Mouse (Mus musculus) kidney, adult 18-20 months (tissue): ENCODE data around the gene Zfp933.
"Not testable (repeated sequence)": the region's sequence is repeated elsewhere in the genome, so short reads cannot be mapped to it uniquely, and the experiment has no call there.

Experiments used
- DNase-seq: peaks from one replicate; pipeline ENCODE4 v3.0.0; 2021

Gene Zfp933

DNA sequence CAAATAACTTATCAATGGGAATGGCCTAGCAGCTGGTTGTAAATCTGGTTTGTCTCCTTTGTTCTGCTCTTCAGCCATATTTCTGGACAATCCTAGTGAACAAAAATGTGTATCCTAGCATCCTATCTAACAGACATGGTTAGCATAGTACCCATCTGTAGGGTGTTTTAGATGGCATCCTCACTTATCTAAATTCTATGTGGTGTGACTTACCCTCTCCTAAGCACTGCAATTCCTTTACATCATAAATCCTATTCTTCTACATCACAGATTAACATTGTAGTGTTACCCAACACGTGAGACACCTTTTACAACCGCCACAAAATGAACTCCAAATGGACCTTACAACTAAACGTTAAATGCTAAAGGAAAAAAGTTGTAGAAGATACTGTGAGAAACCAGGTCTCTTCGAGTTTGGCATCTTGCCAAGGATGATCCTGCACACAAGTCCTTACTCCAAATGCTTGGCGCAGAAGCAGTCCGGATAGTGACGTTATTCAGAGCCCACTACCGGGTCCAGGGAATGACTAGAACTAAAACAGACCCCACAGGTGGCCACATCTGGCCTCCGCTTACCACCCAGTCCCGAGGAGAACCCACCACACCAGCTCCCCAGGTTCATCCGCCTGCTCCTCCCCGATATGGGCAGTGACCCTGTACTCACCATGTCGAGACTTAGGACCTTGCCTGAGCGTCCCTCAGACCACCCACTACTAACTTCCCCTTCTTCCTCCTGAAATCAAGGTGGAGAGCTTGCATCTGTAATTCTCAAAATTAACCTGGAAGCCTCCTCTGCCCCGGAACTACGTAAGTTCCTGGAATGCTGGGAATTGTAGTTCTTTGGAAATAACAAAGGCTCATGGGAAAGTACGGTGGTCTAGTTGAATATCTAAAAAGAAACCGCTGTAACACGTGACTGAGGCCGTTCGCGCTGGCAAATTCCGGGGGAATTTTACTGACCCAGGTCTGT lies at the start of gene Zfp933:
TSS of gene Zfp933 (minus strand) at position 753 of the 970 bp plus-strand sequence.
- DNase-seq = peak; percentile 77

- no peak for DNase-seq
These were observed 49.2 kb upstream of the Zfp933 start for GRCm38 (mm10) chr4:147897348-147897747.

GRCm38 (mm10) chr4:147896411-147896810 lies 48.2 kb upstream of the Zfp933 start:
- DNase-seq = no peak

DNA sequence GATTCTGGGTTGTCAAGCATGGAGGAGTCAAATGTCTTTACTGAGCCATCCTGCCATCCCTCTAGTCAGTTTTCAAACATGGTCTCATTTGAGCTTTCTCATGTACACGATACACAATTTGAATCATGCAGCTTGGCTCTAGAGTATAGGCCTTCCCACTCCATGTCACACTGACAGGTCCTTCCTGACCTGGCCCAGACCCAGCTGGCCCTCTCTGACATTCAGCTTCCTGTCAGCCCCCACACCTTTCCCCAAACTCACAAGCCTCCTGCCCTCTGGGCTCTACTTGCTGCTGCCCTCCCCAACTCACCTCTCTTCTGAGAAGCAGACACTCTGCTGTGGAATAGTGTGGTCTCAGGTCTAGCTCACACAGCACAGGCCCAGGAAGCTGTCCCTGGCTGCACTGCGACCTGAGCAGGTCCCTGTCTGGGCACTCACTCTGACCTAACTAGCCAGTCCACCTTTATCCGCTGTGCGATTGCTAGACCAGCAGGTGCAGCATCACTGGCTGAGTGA lies 47.7 kb upstream of the Zfp933 start:
- no peak for DNase-seq

DNA sequence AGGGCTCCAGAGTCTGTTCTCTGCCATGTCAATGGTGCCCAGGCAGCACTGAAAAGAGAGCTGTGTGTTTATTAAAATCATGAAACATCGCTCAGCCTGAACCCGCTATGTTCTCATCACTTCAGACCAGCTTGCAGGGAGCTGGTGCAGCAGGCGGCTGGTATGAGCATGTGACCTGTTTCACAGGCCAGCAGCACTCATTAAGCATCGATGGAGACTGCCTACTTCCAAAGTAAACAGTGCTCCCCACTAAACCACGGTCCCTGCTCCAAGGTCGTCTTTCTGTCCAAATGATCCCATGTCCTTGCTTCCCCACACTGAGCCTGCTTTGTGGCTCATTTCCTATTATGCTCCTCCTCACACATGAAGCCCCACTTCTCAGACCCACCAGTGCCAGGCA lies 42.2 kb upstream of the Zfp933 start:
- peak; percentile 24 for DNase-seq

DNA sequence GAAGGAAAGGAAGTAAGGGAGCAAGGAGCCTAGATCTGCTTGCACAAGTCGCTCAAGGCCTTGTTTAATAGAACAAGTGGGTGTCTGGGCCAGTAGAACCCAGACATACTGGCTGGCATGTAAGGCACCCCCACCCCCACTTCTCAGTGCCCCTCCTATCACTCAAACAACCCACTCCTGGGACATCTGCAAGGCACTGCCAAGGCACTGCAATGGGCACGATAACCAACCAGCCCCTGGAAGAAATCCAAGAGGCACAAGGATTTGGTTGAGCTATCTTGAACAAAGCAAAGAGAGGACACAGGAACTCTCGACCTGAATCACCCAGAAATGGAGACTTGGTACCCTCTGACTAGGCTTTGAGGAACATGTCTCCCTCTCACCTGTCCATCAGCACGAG lies 40.1 kb upstream of the Zfp933 start:
- DNase-seq = no peak

- DNase-seq = no peak
These were observed 39.1 kb upstream of the Zfp933 start for GRCm38 (mm10) chr4:147887277-147887676.

DNA sequence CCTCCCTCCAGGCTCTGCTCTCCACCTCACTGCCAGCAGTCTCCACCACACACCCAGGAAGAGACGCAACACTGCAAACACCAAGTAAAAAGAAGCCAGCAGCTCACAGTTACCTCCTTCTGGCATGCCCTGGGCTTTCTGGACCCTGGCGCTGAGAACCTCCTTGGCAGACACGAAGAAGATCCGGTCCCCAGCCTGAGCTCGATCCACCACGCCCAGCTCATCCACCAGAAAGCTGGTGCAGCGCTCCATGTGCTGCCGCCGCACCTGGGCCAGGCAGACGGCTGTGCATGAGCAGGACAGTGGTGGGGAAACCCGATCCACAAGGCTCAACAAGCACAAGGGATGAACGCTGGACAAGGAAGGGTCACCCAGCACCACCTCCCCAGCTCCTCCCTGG lies 38.0 kb upstream of the Zfp933 start:
- DNase-seq = no peak

DNA sequence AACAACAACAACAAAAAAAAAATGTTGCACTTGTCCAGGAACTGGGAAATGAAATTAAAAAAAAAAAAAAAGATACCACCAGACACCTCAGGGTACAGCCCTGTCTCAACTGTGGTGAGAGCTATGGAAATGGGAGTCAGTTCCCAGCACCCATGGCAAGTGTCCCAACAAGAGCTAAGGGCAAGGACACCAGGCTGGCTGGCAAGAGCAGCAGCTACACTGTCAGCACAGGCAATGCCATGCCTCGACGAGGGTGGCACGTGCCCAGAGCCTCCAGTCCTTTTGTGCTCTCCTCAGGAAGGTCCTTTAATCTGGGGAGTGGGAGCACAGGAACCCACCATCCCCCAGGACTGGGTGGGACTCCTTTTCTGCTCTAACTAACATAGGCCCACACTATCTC lies 36.0 kb upstream of the Zfp933 start:
- DNase-seq = no peak

GRCm38 (mm10) chr4:147883041-147883440 lies 34.9 kb upstream of the Zfp933 start:
- no peak for DNase-seq

GRCm38 (mm10) chr4:147881792-147882191 lies 33.6 kb upstream of the Zfp933 start:
- DNase-seq = no peak

- DNase-seq = no peak
These were observed 31.7 kb upstream of the Zfp933 start for GRCm38 (mm10) chr4:147879865-147880264.

DNA sequence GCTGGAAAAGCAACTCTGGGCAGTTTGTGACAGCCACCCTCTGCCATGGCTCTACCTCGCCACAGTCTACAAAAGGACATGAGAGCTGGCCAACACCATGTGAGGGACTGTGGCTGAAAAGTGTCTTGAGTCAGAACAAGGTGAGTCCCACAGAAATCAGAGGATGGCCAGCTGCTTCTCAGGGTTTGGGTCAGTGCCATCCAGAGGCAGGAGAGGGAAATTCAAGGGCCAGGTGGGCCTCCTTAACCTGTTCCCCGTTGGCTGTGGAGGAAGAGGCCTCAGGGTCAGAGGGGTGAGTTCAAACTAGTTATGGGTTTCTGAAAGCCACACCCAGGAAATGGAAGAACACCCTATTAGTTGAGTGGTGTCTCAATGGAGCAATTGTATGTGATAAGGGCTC lies 31.3 kb upstream of the Zfp933 start:
- DNase-seq = no peak

DNA sequence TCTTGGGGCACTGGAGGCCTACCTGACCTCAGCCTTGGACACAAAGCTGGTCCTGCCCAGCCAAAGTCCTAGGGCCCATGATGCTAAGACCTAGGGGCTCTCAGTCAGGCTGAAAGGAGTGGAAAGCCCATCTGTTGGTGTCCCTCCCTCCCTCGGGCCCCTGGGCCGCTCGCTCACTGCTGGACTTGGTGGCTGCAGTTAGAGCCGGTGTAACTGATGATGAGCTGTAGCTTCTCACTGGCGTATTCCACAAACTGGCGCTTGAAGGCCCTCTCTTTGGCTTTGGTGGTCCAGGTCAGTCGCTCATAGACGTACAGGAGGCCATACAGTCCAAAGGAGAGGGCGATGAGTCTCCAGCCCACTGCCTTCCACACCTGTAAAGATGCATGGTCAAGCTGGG lies 30.4 kb upstream of the Zfp933 start:
- DNase-seq = no peak

- DNase-seq = no peak
These were observed 27.8 kb upstream of the Zfp933 start for GRCm38 (mm10) chr4:147875852-147876575.

- DNase-seq = no peak
These were observed 21.1 kb upstream of the Zfp933 start for GRCm38 (mm10) chr4:147869238-147869637.

- peak; percentile 94 for DNase-seq
These were observed 20.4 kb upstream of the Zfp933 start, which contains the start of the genes Miip and Fv1 for GRCm38 (mm10) chr4:147868450-147869031. Gene Miip, minus strand, starts transcription at chr4:147868816. Gene Fv1, plus strand, starts transcription at chr4:147868979.

DNA sequence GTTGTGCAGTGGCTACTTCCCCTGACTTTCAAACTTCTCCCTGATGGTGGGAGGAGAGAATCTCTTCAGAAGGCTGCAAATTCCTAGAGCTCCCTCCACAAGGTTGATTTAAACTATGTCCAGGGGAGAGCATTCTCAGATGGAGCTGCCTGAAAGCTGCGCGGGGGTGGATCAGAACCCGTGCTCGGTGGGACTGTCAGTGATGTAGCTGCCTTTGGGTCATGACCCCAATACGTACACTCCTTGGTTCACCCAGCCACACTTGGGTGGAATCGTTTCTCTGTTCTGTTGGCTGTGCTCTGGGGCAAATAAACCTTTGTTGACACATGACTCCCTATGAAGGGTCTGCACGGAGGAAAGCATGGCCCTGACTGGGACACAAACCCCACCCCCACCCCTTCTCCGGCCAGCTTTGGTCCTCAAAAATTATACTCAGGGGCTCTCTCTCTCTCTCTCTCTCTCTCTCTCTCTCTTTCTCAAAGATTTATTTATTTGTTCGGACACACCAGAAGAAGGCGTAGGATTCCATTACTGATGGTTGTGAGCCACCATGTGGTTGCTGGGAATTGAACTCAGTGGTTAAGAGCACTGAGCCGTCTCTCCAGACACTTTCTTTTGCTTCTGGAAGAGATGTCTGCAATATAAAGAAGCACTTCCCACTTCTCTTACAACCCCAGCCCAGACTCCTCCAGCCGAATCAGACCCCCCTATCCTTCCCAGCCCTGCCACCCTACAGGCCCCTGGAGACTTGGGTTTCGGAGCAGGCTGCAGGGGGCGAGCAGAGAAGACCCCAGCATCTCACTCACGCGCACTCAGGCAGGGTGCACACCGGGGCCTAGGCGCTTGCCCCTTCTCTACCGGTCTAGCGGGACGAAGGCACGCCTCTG lies 19.6 kb upstream of the Zfp933 start:
- no peak for DNase-seq

- DNase-seq = not testable (repeated sequence)
These were observed 18.6 kb upstream of the Zfp933 start for GRCm38 (mm10) chr4:147866793-147867192.

GRCm38 (mm10) chr4:147866056-147866455 lies 17.9 kb upstream of the Zfp933 start:
- no peak for DNase-seq

GRCm38 (mm10) chr4:147865651-147866050 lies 17.5 kb upstream of the Zfp933 start:
- DNase-seq = no peak

DNA sequence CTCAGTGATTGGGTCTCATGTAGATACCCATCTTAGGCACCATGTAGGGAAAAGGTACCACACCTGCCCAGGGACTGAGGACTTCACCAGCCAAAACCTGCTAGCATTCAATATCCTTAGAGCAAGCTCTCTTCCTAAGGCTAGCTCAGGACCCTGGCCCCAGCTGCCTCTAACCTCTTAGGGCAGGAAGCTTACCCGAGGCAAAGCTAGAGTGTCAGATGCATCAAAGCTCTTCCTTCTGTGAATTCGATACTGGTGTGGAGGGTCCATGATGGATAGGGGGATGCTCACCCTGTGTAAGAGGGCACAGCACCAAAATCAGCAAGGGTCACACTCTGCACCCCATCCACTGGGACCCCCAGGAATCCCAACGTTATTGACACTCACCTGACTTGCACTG lies 13.9 kb upstream of the Zfp933 start:
- no peak for DNase-seq
